8 mouse cellular contexts compared by ENCODE assay signal in the genomic region with DNA sequence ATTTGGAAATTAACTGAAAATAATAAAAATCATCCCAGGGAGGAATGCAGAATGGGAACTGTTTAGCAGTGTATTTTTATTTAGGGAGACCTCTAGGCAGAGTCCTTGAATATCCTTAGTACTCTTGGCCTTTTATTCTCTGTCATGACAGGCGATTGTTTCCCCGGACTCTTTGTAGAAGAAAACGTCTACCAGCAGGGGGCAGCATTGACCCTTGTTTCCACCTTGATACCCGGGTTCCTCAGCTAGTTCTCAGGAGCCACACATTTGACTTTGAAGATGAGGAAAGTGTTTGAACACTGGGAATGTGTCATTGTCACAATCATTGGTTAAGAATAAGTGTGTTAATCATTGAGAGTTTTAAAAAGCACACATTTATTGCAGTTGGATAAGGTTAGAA.
A peak's percentile ranks its signal among the peaks of the same experiment; 100 is the strongest.
DNase-seq lines count a peak whose midpoint lies in the region; ATAC-seq and TF ChIP-seq lines count a peak whose summit lies in the region.
"Had no signal": no experiment of that assay in that cellular context is flagged by ENCODE, and none has a peak within 500 bp of the region (broad histone marks: within the 10 kb centered on the region; RNA-seq: fewer than 3 reads in every experiment).

No protein-coding gene starts in this region.

- H3K9ac ChIP-seq in hindbrain, postnatal 0 days (replicated peaks; ENCODE audit: low read length): no peak overlapping the region

- ATAC-seq in hindbrain, postnatal 0 days: 0 out of 2 replicates have a peak, but pooled peaks have one; percentile 49

- TF ChIP-seq POLR2A in spleen, adult 2 months (IDR thresholded peaks at IDR 0.05; ENCODE audit: low read depth, low read length): no peak

- H3K27ac ChIP-seq in hindbrain, postnatal 0 days: no peak overlapping the region
- no peak overlapping the region for H3K27ac ChIP-seq in spleen, adult 2 months (ENCODE audit: insufficient read depth, low read length)

- no peaks in the 10 kb centered on the region for H3K9me3 ChIP-seq in hindbrain, postnatal 0 days (ENCODE audit: low read length)
- H3K9me3 ChIP-seq: megakaryocyte, embryonic 14.5 days had no signal

- H3K4me1 ChIP-seq in hindbrain, postnatal 0 days (ENCODE audit: insufficient read depth, low read length): no peaks in the 10 kb centered on the region
- no peaks in the 10 kb centered on the region for H3K4me1 ChIP-seq in spleen, adult 2 months (ENCODE audit: control insufficient read depth, insufficient read depth, insufficient read length)
- H3K4me1 ChIP-seq: megakaryocyte, embryonic 14.5 days had no signal

- peak; percentile 79 for DNase-seq in R1 (ENCODE audit: low read depth, low spot score)
- DNase-seq in cerebellum, adult 18-20 months: peak; percentile 82 to 86
- DNase-seq in frontal cortex, adult 2 months (ENCODE audit: extremely low spot score in 1 of 2, low spot score in 1 of 2): peak; percentile 60 to 96
- peak; percentile 95 for DNase-seq in hindbrain, postnatal 0 days (ENCODE audit: low spot score)
- DNase-seq in layer of hippocampus, postnatal 36 days: peak; percentile 67 to 75
- peak; percentile 88 for DNase-seq in mesoderm, embryonic 11.5 days (ENCODE audit: low read depth, low spot score)
- DNase-seq in spleen, adult 2 months (ENCODE audit: low read depth in 1 of 2, low spot score in 2 of 2): peak; percentile 25 to 58

- no peak overlapping the region for H3K4me3 ChIP-seq in hindbrain, postnatal 0 days (ENCODE audit: low read length)
- no peak overlapping the region for H3K4me3 ChIP-seq in spleen, adult 2 months (ENCODE audit: extremely low read depth, insufficient read depth, insufficient read length)
- H3K4me3 ChIP-seq: megakaryocyte, embryonic 14.5 days had no signal

- WGBS in hindbrain, postnatal 0 days: 2% methylated on average over 4 of the region's 4 CpGs
- 25% methylated on average over 4 of the region's 4 CpGs for WGBS in spleen, adult 2 months

- no peaks in the 10 kb centered on the region for H3K36me3 ChIP-seq in hindbrain, postnatal 0 days (ENCODE audit: insufficient read depth, low read length)
- H3K36me3 ChIP-seq in spleen, adult 2 months (ENCODE audit: control insufficient read depth, insufficient read depth, low read length): peaks cover 3% of the 10 kb centered on the region

- no peaks in the 10 kb centered on the region for H3K27me3 ChIP-seq in hindbrain, postnatal 0 days (ENCODE audit: insufficient read depth, low read length)
- no peaks in the 10 kb centered on the region for H3K27me3 ChIP-seq in spleen, adult 2 months (ENCODE audit: control insufficient read depth, insufficient read depth, low read length)
- H3K27me3 ChIP-seq: megakaryocyte, embryonic 14.5 days had no signal

- peak; percentile 84 for TF ChIP-seq CTCF in hindbrain, postnatal 0 days (IDR thresholded peaks at IDR 0.05; ENCODE audit: low read depth)
- peak; percentile 48; the same call in 1 of the 2 replicates for TF ChIP-seq CTCF in spleen, adult 2 months (IDR thresholded peaks at IDR 0.05; ENCODE audit: extremely low read depth, insufficient read depth, insufficient read length, insufficient replicate concordance)

- no peak overlapping the region for H3K4me2 ChIP-seq in hindbrain, postnatal 0 days (ENCODE audit: low read depth, low read length)

Comparison
In these comparisons a context has a peak if more than half of its experiments do, and no peak if none do; other contexts are left out.
1. DNase-seq: peak in every context shown above with its lines; median percentile 95 in hindbrain, postnatal 0 days; 88 in mesoderm, embryonic 11.5 days; 84 in cerebellum, adult 18-20 months; 79 in R1; 78 in frontal cortex, adult 2 months; 71 in layer of hippocampus, postnatal 36 days; 42 in spleen, adult 2 months.